Mouse (Mus musculus) midbrain, postnatal 0 days (tissue): Measurements from ENCODE around the gene Rexo1. TPM values are rescaled to one million over a fixed set of nuclear protein-coding genes. Genes with fewer than 3 reads are reported as not detected.
A peak's percentile ranks its signal among the peaks of the same experiment; 100 is the strongest.

Experiments used
- ATAC-seq: fragments of 200-750 bp; cut with Nextera tagmentation; 2 replicates; pipeline ENCODE4 v1.8.0; 2017; ENCODE audit warnings: moderate number of reproducible peaks, mild to moderate bottlenecking, moderate TSS enrichment, moderate library complexity; ENCODE audit not compliant: low FRiP score
- DNase-seq: peaks from one replicate; pipeline ENCODE4 v3.0.0-alpha.2; 2015; ENCODE audit warnings: low spot score
- H3K27ac ChIP-seq: fragments of 300-500 bp; sonication (generic); 2 replicates; pipeline ENCODE4 v1.5.1; 2014; ENCODE audit warnings: low read depth, mild to moderate bottlenecking, low read length, mixed read lengths
- H3K27me3 ChIP-seq: fragments of 300-500 bp; sonication (generic); 2 replicates; pipeline ENCODE4 v1.6.1; 2014; ENCODE audit warnings: low read length, control low read depth, mixed read lengths; ENCODE audit not compliant: insufficient read depth
- H3K36me3 ChIP-seq: fragments of 300-500 bp; sonication (generic); 2 replicates; pipeline ENCODE4 v1.6.1; 2014; ENCODE audit warnings: low read length, control low read depth, mixed read lengths; ENCODE audit not compliant: insufficient read depth
- H3K4me1 ChIP-seq: fragments of 300-500 bp; sonication (generic); 2 replicates; pipeline ENCODE4 v1.6.1; 2014; ENCODE audit warnings: mild to moderate bottlenecking, control low read depth, antibody characterized with exemption, low read length, mixed read lengths; ENCODE audit not compliant: insufficient read depth
- H3K4me2 ChIP-seq: fragments of 300-500 bp; sonication (generic); 2 replicates; pipeline ENCODE4 v1.6.1; 2014; ENCODE audit warnings: low read depth, mild to moderate bottlenecking, low read length, mixed read lengths; ENCODE audit not compliant: poor library complexity, severe bottlenecking
- H3K4me3 ChIP-seq: fragments of 300-500 bp; sonication (generic); 2 replicates; pipeline ENCODE4 v1.5.1; 2014; ENCODE audit warnings: low read depth, mild to moderate bottlenecking, low read length, moderate library complexity
- H3K9ac ChIP-seq: fragments of 300-500 bp; sonication (generic); replicated peaks from 2 replicates; pipeline ENCODE4 v1.6.1; 2014; ENCODE audit warnings: mild to moderate bottlenecking, low read length, moderate library complexity, mixed read lengths; ENCODE audit not compliant: poor library complexity, severe bottlenecking
- H3K9me3 ChIP-seq: fragments of 300-500 bp; sonication (generic); 2 replicates; pipeline ENCODE4 v1.6.1; 2016; ENCODE audit warnings: low read length, control low read depth
- CTCF ChIP-seq: IDR thresholded peaks from 2 replicates; pipeline ENCODE4 v1.5.1; 2016; ENCODE audit warnings: antibody characterized with exemption, mild to moderate bottlenecking
- WGBS: fragments of 180-500 bp; shearing (Covaris S2); extraction: QIAGEN DNeasy Blood & Tissue Kit; methylation state at CpG from one replicate; pipeline ENCODE4 v1.1.7; 2014; 5-methylcytosine and 5-hydroxymethylcytosine counted together
- polyA plus RNA-seq: library from polyadenylated mRNA; unstranded; fragments of >200 nt; fragmentation: Nextera tagmentation; extraction: Ambion mirVana; gene quantifications from 2 replicates; pipeline ENCODE4 v1.2.1, GENCODE M21; 2015
- total RNA-seq: library from RNA; depleted of rRNA; stranded (reverse); fragments of >200 nt; gene quantifications from 2 replicates; pipeline ENCODE4 v1.2.3, GENCODE M21; 2014

Gene Rexo1
- total and polyA plus RNA-seq, 2 experiments from 2014 or later, result 29.8 to 52.6 TPM

GRCm38 (mm10) chr10:80553575-80553974 lies 7.8 kb downstream of the Rexo1 start:
- 96% methylated on average over 8 of the region's 8 CpGs for WGBS

DNA sequence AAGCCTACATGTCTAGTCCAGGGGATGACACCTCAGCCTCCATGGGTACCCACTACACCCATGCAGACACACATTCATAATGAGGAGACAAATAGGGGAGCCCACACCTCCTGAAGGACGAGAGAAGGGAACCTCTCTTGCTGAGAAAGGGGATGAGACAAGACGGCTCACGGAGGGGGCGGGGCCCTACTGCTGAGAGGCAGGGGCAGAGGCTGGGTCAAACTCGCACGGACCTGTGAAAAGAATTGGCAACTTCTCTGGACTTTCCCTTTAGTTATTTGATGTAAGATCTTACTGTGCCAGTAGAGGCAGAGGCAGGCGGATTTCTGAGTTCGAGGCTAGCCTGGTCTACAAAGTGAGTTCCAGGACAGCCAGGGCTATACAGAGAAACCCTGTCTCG lies 9.0 kb downstream of the Rexo1 start:
- no peak overlapping the region for H3K9ac ChIP-seq
- no peak overlapping the region for H3K27ac ChIP-seq
- H3K4me2 ChIP-seq, result no peak overlapping the region
- no peaks in the 10 kb centered on the region for H3K4me1 ChIP-seq
- DNase-seq (no peak), ATAC-seq (no peak)
- no peaks in the 10 kb centered on the region for H3K9me3 ChIP-seq
- TF ChIP-seq CTCF, result no peak
- H3K36me3 ChIP-seq, result peaks cover 24% of the 10 kb centered on the region
- no peaks in the 10 kb centered on the region for H3K27me3 ChIP-seq
- 64% methylated on average over 9 of the region's 9 CpGs for WGBS
- no peak overlapping the region for H3K4me3 ChIP-seq

More at GRCm38 (mm10) chr10:80553575-80553974, 7.8 kb downstream of the Rexo1 start:
- H3K27ac ChIP-seq, result no peak overlapping the region
- DNase-seq (no peak), ATAC-seq (no peak)
- no peak overlapping the region for H3K9ac ChIP-seq
- no peak overlapping the region for H3K4me3 ChIP-seq
- H3K4me2 ChIP-seq, result no peak overlapping the region
- no peak for TF ChIP-seq CTCF
- peaks cover 15% of the 10 kb centered on the region for H3K36me3 ChIP-seq
- no peaks in the 10 kb centered on the region for H3K4me1 ChIP-seq
- H3K9me3 ChIP-seq, result no peaks in the 10 kb centered on the region
- no peaks in the 10 kb centered on the region for H3K27me3 ChIP-seq

GRCm38 (mm10) chr10:80549279-80549678 lies 12.1 kb downstream of the Rexo1 start:
- Histone ChIP-seq H3K36me3 (peaks cover 54% of the 10 kb centered on the region), H3K4me1 (no peaks in the 10 kb centered on the region), H3K4me2 (no peak overlapping the region), H3K27me3 (no peaks in the 10 kb centered on the region), H3K9me3 (no peaks in the 10 kb centered on the region), H3K9ac (no peak overlapping the region), H3K4me3 (no peak overlapping the region), H3K27ac (no peak overlapping the region)
- no peak for ATAC-seq
- no peak for TF ChIP-seq CTCF
- DNase-seq, result no peak
- 96% methylated on average over 21 of the region's 21 CpGs for WGBS

GRCm38 (mm10) chr10:80548428-80549006 lies 12.8 kb downstream of the Rexo1 start:
- H3K36me3 ChIP-seq, result peaks cover 62% of the 10 kb centered on the region
- TF ChIP-seq CTCF, result peak; percentile 86
- WGBS, result 71% methylated on average over 10 of the region's 10 CpGs

DNA sequence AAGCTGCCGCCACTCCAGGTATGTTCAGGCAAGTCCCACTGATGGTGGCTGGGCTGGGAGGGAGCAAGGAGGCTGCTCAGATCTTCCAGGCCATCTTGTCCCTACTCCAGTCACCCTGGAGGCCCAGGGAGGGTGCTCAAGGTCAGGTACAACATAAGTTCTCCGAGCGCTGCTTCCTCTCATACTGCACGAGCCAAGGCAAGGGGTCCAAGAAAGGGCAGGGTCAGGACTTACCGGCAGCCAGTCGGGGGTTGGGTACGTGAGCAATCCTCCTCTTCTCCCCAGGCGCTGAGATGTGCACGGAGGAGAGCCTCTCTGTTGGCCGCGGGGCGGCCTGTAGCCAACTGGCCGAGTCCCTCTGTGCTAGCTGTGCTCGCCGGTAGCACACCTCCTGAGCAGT lies 13.8 kb downstream of the Rexo1 start:
- no peak overlapping the region for H3K4me2 ChIP-seq
- no peak overlapping the region for H3K9ac ChIP-seq
- H3K27me3 ChIP-seq, result no peaks in the 10 kb centered on the region
- WGBS, result 88% methylated on average over 14 of the region's 15 CpGs
- TF ChIP-seq CTCF, result no peak
- no peak overlapping the region for H3K4me3 ChIP-seq
- H3K36me3 ChIP-seq, result peaks cover 72% of the 10 kb centered on the region
- DNase-seq (no peak), ATAC-seq (no peak)
- no peaks in the 10 kb centered on the region for H3K4me1 ChIP-seq
- H3K9me3 ChIP-seq, result no peaks in the 10 kb centered on the region
- no peak overlapping the region for H3K27ac ChIP-seq

More at GRCm38 (mm10) chr10:80548428-80549006, 12.8 kb downstream of the Rexo1 start:
- H3K9ac ChIP-seq, result no peak overlapping the region
- ATAC-seq, result peak; percentile 35; the same call in 1 of the 2 replicates
- H3K27ac ChIP-seq, result no peak overlapping the region
- H3K27me3 ChIP-seq, result no peaks in the 10 kb centered on the region
- H3K4me1 ChIP-seq, result no peaks in the 10 kb centered on the region
- DNase-seq, result peak; percentile 68
- H3K4me2 ChIP-seq, result no peak overlapping the region
- no peak overlapping the region for H3K4me3 ChIP-seq
- no peaks in the 10 kb centered on the region for H3K9me3 ChIP-seq

DNA sequence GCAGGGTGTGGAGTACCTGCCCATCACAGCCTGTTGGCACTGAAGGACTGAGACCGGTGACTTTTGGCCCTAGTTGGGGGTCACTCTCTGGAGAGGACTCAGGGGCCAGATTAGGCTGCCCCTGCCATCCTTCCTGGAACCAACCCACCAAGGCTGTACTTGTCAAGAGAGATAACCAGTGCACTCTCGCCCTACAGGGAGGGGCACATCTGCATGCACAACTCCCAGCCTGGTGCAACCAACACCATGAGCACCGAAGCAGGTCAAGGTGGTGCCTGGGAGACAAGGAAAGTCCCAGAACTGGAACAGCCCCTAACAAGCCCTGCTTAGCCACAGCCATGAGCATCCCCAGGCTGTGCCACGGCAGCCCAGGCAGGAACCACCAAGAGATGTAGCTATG lies 14.4 kb downstream of the Rexo1 start:
- H3K4me2 ChIP-seq, result no peak overlapping the region
- H3K9ac ChIP-seq, result no peak overlapping the region
- ATAC-seq, result no peak
- H3K9me3 ChIP-seq, result no peaks in the 10 kb centered on the region
- no peaks in the 10 kb centered on the region for H3K4me1 ChIP-seq
- peaks cover 78% of the 10 kb centered on the region for H3K36me3 ChIP-seq
- DNase-seq, result no peak
- 94% methylated on average over 4 of the region's 4 CpGs for WGBS
- no peak for TF ChIP-seq CTCF
- no peaks in the 10 kb centered on the region for H3K27me3 ChIP-seq
- H3K4me3 ChIP-seq, result no peak overlapping the region
- no peak overlapping the region for H3K27ac ChIP-seq
